Mouse (Mus musculus) liver, adult 2 months (tissue): ENCODE measurements around the gene Chst14. TPM values are rescaled to one million over a fixed set of nuclear protein-coding genes. Genes with fewer than 3 reads are reported as not detected.
A peak's percentile ranks its signal among the peaks of the same experiment; 100 is the strongest.

Experiments
- DNase-seq: peaks from one replicate; pipeline ENCODE4 v3.0.0-alpha.2; 2011; ENCODE audit warnings: low read depth, low spot score; ENCODE audit errors: extremely low read depth
- H3K27ac ChIP-seq: fragments of 200-500 bp; replicated peaks from 2 replicates; pipeline ENCODE4 v1.5.1; 2012; ENCODE audit warnings: low read depth, mild to moderate bottlenecking, control low read depth, inconsistent platforms, low read length; ENCODE audit not compliant: insufficient read depth
- H3K27me3 ChIP-seq: fragments of 200-500 bp; 2 replicates; pipeline ENCODE4 v1.6.1; 2012; ENCODE audit warnings: mild to moderate bottlenecking, moderate library complexity, low read length, inconsistent platforms; ENCODE audit not compliant: control insufficient read depth, insufficient read depth
- H3K36me3 ChIP-seq: fragments of 200-500 bp; 2 replicates; pipeline ENCODE4 v1.6.1; 2012; ENCODE audit warnings: low read length, inconsistent platforms; ENCODE audit not compliant: control insufficient read depth, insufficient read depth
- H3K4me1 ChIP-seq: fragments of 200-500 bp; 2 replicates; pipeline ENCODE4 v1.6.1; 2011; ENCODE audit warnings: low read length; ENCODE audit not compliant: control insufficient read depth, insufficient read depth
- H3K4me3 ChIP-seq: fragments of 200-500 bp; 2 replicates; pipeline ENCODE4 v1.5.1; 2011; ENCODE audit warnings: low read depth, mild to moderate bottlenecking, control low read depth, low read length, moderate library complexity; ENCODE audit not compliant: insufficient read depth
- H3K79me2 ChIP-seq: fragments of 200-500 bp; 2 replicates; pipeline ENCODE4 v1.6.1; 2012; ENCODE audit warnings: inconsistent platforms, mild to moderate bottlenecking, low read length, moderate library complexity; ENCODE audit not compliant: control insufficient read depth, insufficient read depth
- H3K9ac ChIP-seq: fragments of 200-500 bp; 2 replicates; pipeline ENCODE4 v1.6.1; 2012; ENCODE audit warnings: low read depth, mild to moderate bottlenecking, control low read depth, inconsistent platforms, low read length
- CTCF ChIP-seq: fragments of 200-500 bp; IDR thresholded peaks from 2 replicates; pipeline ENCODE4 v1.5.1; 2011; ENCODE audit warnings: low read depth, low read length, control low read depth
- POLR2A ChIP-seq: fragments of 200-500 bp; IDR thresholded peaks from 2 replicates; pipeline ENCODE4 v1.6.1; 2011; ENCODE audit warnings: low read length, control low read depth; ENCODE audit not compliant: insufficient read depth; ENCODE audit errors: extremely low read depth
- WGBS: fragments of 180-500 bp; shearing (Covaris S2); methylation state at CpG from one replicate; pipeline ENCODE4 v1.1.7; 2018; 5-methylcytosine and 5-hydroxymethylcytosine counted together
- polyA plus RNA-seq: library from polyadenylated mRNA; depleted of rRNA; stranded (reverse); fragments of >200 nt; gene quantifications from 2 replicates; pipeline ENCODE4 v1.2.3, GENCODE M21; 2012
- total RNA-seq: library from RNA; depleted of rRNA; stranded (reverse); fragments of >200 nt; gene quantifications from 2 replicates; pipeline ENCODE4 v1.2.3, GENCODE M21; 2014

The Chst14 gene
- total and polyA plus RNA-seq, 2 experiments: 0.55 to 1.8 TPM

DNA sequence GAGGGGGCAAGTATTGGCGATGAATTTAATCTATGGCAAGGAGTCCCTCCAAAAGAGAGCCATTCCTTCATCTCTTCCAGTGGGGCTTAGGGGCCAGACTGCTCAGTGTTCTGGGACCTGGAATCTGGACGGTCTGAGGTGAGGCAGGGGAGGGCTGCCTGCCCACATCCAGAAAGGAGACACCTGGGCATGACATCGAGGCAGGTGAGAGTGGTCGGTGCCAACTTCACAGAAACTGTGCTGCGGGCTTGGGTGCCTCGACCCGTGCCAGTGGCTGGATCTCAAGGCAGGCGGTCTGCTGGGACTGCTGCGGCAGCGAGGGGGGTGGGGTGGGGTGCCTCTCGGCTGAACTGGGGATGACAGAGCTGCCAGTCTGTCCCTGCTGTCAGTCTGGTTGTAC lies 28.5 kb upstream of the Chst14 start:
- no peak overlapping the region for H3K9ac ChIP-seq
- H3K36me3 ChIP-seq: no peaks in the 10 kb centered on the region
- H3K79me2 ChIP-seq: 0 out of 2 replicates have a peak, but pooled peaks cover 3% of the 10 kb centered on the region
- no peak overlapping the region for H3K4me3 ChIP-seq
- no peak for TF ChIP-seq CTCF
- TF ChIP-seq POLR2A: no peak
- no peak for DNase-seq
- peaks cover 4% of the 10 kb centered on the region; the same call in 1 of the 2 replicates for H3K4me1 ChIP-seq
- WGBS: 4% methylated on average over 11 of the region's 11 CpGs
- H3K27me3 ChIP-seq: 0 out of 2 replicates have a peak, but pooled peaks cover 9% of the 10 kb centered on the region
- H3K27ac ChIP-seq: no peak overlapping the region

DNA sequence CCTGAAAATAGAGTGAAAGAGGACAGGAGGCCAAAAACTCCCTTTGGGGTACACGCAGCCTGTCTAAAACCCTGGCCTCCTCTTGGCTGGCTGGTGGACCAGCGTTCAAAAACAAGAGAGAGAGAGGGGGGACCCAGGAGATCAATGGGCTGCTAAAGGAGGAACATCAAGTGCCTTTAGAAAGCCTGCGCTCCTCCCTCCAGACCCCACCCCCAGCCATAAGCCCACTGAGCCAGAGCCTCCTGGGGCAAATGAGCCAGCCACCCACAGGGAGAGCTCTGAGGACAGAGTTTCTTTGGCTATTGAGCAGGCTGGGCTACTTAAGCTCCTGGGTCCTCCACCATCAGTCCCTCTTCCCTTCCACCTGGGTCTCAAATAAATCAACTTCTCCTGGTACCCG lies 27.5 kb upstream of the Chst14 start:
- 0 out of 2 replicates have a peak, but pooled peaks cover 3% of the 10 kb centered on the region for H3K79me2 ChIP-seq
- WGBS: 36% methylated on average over 4 of the region's 4 CpGs
- no peaks in the 10 kb centered on the region for H3K36me3 ChIP-seq
- no peak overlapping the region for H3K9ac ChIP-seq
- H3K27ac ChIP-seq: no peak overlapping the region
- H3K4me1 ChIP-seq: peaks cover 4% of the 10 kb centered on the region
- no peak overlapping the region for H3K4me3 ChIP-seq
- H3K27me3 ChIP-seq: 0 out of 2 replicates have a peak, but pooled peaks cover 9% of the 10 kb centered on the region
- no peak for DNase-seq
- TF ChIP-seq POLR2A: no peak
- TF ChIP-seq CTCF: no peak

GRCm38 (mm10) chr2:118899306-118899705 lies 27.0 kb upstream of the Chst14 start:
- Histone ChIP-seq H3K27ac (no peak overlapping the region), H3K79me2 (0 out of 2 replicates have a peak, but pooled peaks cover 4% of the 10 kb centered on the region), H3K27me3 (0 out of 2 replicates have a peak, but pooled peaks cover 9% of the 10 kb centered on the region), H3K36me3 (no peaks in the 10 kb centered on the region), H3K4me3 (no peak overlapping the region), H3K9ac (no peak overlapping the region), H3K4me1 (peaks cover 6% of the 10 kb centered on the region)
- DNase-seq: no peak
- WGBS: 40% methylated on average over 7 of the region's 7 CpGs
- TF ChIP-seq CTCF (no peak), POLR2A (no peak)

- Histone ChIP-seq H3K4me3 (peak within 1 kb of the TSS; percentile 88; the same call in 1 of the 2 replicates), H3K36me3 (no peaks in the 10 kb centered on the region), H3K27me3 (0 out of 2 replicates have a peak, but pooled peaks cover 9% of the 10 kb centered on the region), H3K4me1 (peaks cover 6% of the 10 kb centered on the region), H3K27ac (no peak within 1 kb of the TSS), H3K9ac (peak within 1 kb of the TSS; percentile 43), H3K79me2 (peaks cover 12% of the 10 kb centered on the region; the same call in 1 of the 2 replicates)
- no peak for TF ChIP-seq CTCF
- TF ChIP-seq POLR2A: no peak
- WGBS: 7% methylated on average over 32 of the region's 32 CpGs
- no peak for DNase-seq
Observed at GRCm38 (mm10) chr2:118899981-118900825, 26.1 kb upstream of the Chst14 start, which contains the start of gene Bahd1. Gene Bahd1 (plus strand): TSS chr2:118900377.

DNA sequence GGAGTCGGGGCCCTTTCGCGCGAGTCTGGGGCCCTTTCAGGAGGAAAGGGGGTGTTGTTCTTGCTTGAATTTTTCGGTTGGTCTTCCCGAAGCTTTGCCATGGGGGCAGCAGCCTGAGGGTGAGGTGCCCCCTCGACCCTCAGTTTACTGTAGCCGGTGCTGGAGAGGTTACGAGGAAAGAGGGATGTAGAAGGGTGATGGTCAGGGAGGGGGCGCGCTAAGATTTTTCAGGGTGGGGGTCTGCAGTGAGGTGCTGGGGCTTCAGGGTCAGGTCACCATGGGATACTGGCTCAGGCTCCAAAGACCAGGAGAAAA lies 25.5 kb upstream of the Chst14 start:
- H3K9ac ChIP-seq: peak overlapping the region; percentile 43
- H3K27ac ChIP-seq: no peak overlapping the region
- TF ChIP-seq POLR2A (no peak), CTCF (no peak)
- under 1% methylated on average over 11 of the region's 11 CpGs for WGBS
- peak overlapping the region; percentile 30; the same call in 1 of the 2 replicates for H3K4me3 ChIP-seq
- DNase-seq: no peak
- peaks cover 14% of the 10 kb centered on the region; the same call in 1 of the 2 replicates for H3K79me2 ChIP-seq
- no peaks in the 10 kb centered on the region for H3K36me3 ChIP-seq
- H3K27me3 ChIP-seq: 0 out of 2 replicates have a peak, but pooled peaks cover 9% of the 10 kb centered on the region
- peaks cover 6% of the 10 kb centered on the region for H3K4me1 ChIP-seq
